ENCODE assay signal across 10 mouse cellular contexts in the genomic region with DNA sequence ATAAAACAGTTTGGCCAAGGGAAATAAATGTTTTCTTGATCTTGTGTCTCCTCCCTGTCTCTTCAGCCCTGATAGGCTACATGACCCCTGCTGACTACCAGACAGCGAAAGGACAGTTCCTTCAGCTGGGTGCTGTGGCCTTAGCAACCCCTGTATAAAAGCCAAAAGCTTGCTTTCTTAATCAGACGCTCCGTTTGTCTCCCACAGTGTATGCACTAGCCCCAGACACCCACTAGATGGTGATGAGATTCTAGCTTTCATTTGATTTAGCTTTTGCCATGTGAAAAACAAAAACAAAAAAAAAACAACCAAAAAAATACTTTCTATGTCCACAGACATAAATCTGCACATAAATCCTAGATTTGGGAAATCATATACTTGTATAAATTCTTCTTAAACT.
DNase-seq lines count a peak whose midpoint lies in the region; ATAC-seq and TF ChIP-seq lines count a peak whose summit lies in the region.
"Had no signal": no experiment of that assay in that cellular context is flagged by ENCODE, and none has a peak within 500 bp of the region (broad histone marks: within the 10 kb centered on the region; RNA-seq: fewer than 3 reads in every experiment).

No protein-coding gene starts in this region.

- no peaks in the 10 kb centered on the region for H3K27me3 ChIP-seq in lung, embryonic 14.5 days (ENCODE audit: insufficient read depth, low read length)
- no peaks in the 10 kb centered on the region for H3K27me3 ChIP-seq in midbrain, embryonic 15.5 days (replicated peaks)
- H3K27me3 ChIP-seq: neural tube, embryonic 13.5 days had no signal

- no peak overlapping the region for H3K4me3 ChIP-seq in lung, embryonic 14.5 days (ENCODE audit: low read depth, low read length)
- H3K4me3 ChIP-seq in lung, adult 2 months (replicated peaks; ENCODE audit: extremely low read depth, low read depth, low read length), result no peak overlapping the region
- no peak overlapping the region for H3K4me3 ChIP-seq in midbrain, embryonic 15.5 days
- H3K4me3 ChIP-seq: neural tube, embryonic 13.5 days had no signal

- peak; percentile 11 for DNase-seq in gastrocnemius, postnatal 14 days
- no peak for DNase-seq in gastrocnemius, postnatal 25 days
- peak; percentile 74 for DNase-seq in lung, embryonic 14.5 days
- no peak for DNase-seq in lung, adult 2 months
- DNase-seq in cerebellum, adult 9-10 months, result peak; percentile 61
- no peak for DNase-seq in adrenal gland, postnatal 4 days (ENCODE audit: low spot score in 2 of 2)

- TF ChIP-seq POLR2A in lung, adult 2 months (IDR thresholded peaks at IDR 0.05; ENCODE audit: borderline replicate concordance, extremely low read depth, low read depth, low read length), result no peak

- H3K9ac ChIP-seq in lung, embryonic 14.5 days, result no peak overlapping the region
- H3K9ac ChIP-seq in midbrain, embryonic 15.5 days, result no peak overlapping the region
- H3K9ac ChIP-seq: neural tube, embryonic 13.5 days had no signal

- WGBS in lung, embryonic 14.5 days, result 34% methylated on average over 3 of the region's 3 CpGs
- WGBS in lung, adult 2 months, result 47% methylated on average over 3 of the region's 3 CpGs
- WGBS in midbrain, embryonic 15.5 days, result 26% methylated on average over 3 of the region's 3 CpGs

- intact Hi-C loops in gastrocnemius, postnatal 14 days (cut with DNase I; ENCODE audit: low total_unique reads), result loop anchor here (10.0 kb wide), 1 partner anchor 1052 kb away; no protein-coding TSS in a partner anchor

- H3K36me3 ChIP-seq in lung, embryonic 14.5 days (ENCODE audit: insufficient read depth), result no peaks in the 10 kb centered on the region
- H3K36me3 ChIP-seq in midbrain, embryonic 15.5 days (replicated peaks), result no peaks in the 10 kb centered on the region
- H3K36me3 ChIP-seq: G1E; neural tube, embryonic 13.5 days had no signal

- H3K9me3 ChIP-seq in lung, embryonic 14.5 days (ENCODE audit: low read depth, low read length), result no peaks in the 10 kb centered on the region
- H3K9me3 ChIP-seq in midbrain, embryonic 15.5 days, result no peaks in the 10 kb centered on the region
- H3K9me3 ChIP-seq: neural tube, embryonic 13.5 days had no signal

- H3K4me1 ChIP-seq in lung, embryonic 14.5 days (ENCODE audit: insufficient read depth), result no peaks in the 10 kb centered on the region
- no peaks in the 10 kb centered on the region for H3K4me1 ChIP-seq in lung, adult 2 months (ENCODE audit: control insufficient read depth, insufficient read depth, low read length)
- H3K4me1 ChIP-seq in midbrain, embryonic 15.5 days, result no peaks in the 10 kb centered on the region

- H3K4me2 ChIP-seq in lung, embryonic 14.5 days, result no peak overlapping the region
- H3K4me2 ChIP-seq in midbrain, embryonic 15.5 days, result no peak overlapping the region
- H3K4me2 ChIP-seq: neural tube, embryonic 13.5 days had no signal

- ATAC-seq in lung, embryonic 14.5 days (ENCODE audit: insufficient read depth), result no peak
- peak; percentile 73; the same call in 1 of the 2 replicates for ATAC-seq in midbrain, embryonic 15.5 days (replicated peaks)
- no peak for ATAC-seq in erythroblast, adult 5-6 weeks (replicated peaks; ENCODE audit: low FRiP score, poor library complexity, severe bottlenecking)

- TF ChIP-seq CTCF in lung, embryonic 14.5 days (IDR thresholded peaks at IDR 0.05; ENCODE audit: low read depth), result peak; percentile 67
- TF ChIP-seq CTCF in lung, adult 2 months (IDR thresholded peaks at IDR 0.05; ENCODE audit: insufficient read depth, low read length), result no peak

- H3K27ac ChIP-seq in lung, embryonic 14.5 days (ENCODE audit: low read depth), result no peak overlapping the region
- no peak overlapping the region for H3K27ac ChIP-seq in midbrain, embryonic 15.5 days
- H3K27ac ChIP-seq: neural tube, embryonic 13.5 days had no signal

Comparison
In these comparisons a context has a peak if more than half of its experiments do, and no peak if none do; other contexts are left out.
1. DNase-seq: peak in gastrocnemius, postnatal 14 days (single experiment), lung, embryonic 14.5 days (single experiment) and cerebellum, adult 9-10 months (single experiment); none in gastrocnemius, postnatal 25 days (single experiment), lung, adult 2 months (single experiment) and adrenal gland, postnatal 4 days (0 of 2).